Comparison of ENCODE assay signal across 8 mouse cellular contexts in genomic region chr10:126844689-126845088, GRCm38 (mm10). TPM values are rescaled to one million over a fixed set of nuclear protein-coding genes. Genes with fewer than 3 reads are reported as not detected.
DNase-seq lines count a peak whose midpoint lies in the region; ATAC-seq and TF ChIP-seq lines count a peak whose summit lies in the region.

No protein-coding gene starts in this region.

- H3K4me3 ChIP-seq in lung, postnatal 0 days (ENCODE audit: low read depth, low read length), result no peak overlapping the region

- peak; percentile 3 for DNase-seq in thymus, postnatal 25 days
- no peak for DNase-seq in thymus, postnatal 0 days (ENCODE audit: low spot score)
- DNase-seq in cerebellum, postnatal 36 days, result peak; percentile 27 to 35
- DNase-seq in layer of hippocampus, postnatal 36 days, result peak; percentile 66 to 67
- DNase-seq in lung, postnatal 0 days (ENCODE audit: low spot score), result peak; percentile 17
- peak; percentile 72 to 76 for DNase-seq in right cerebral cortex, postnatal 36 days (ENCODE audit: low spot score in 2 of 2)
- no peak for DNase-seq in urinary bladder, adult 2 months (ENCODE audit: low spot score)

- no peak overlapping the region for H3K9ac ChIP-seq in lung, postnatal 0 days (replicated peaks; ENCODE audit: low read depth)

- ATAC-seq in granulocyte monocyte progenitor cell, adult 5-6 weeks (replicated peaks; ENCODE audit: poor library complexity, severe bottlenecking), result 0 out of 2 replicates have a peak, but pooled peaks have one; percentile 51
- no peak for ATAC-seq in lung, postnatal 0 days

- no peaks in the 10 kb centered on the region for H3K4me1 ChIP-seq in lung, postnatal 0 days (ENCODE audit: insufficient read depth, low read depth, low read length)

- peak; percentile 49 for TF ChIP-seq CTCF in lung, postnatal 0 days (IDR thresholded peaks at IDR 0.05)

- H3K9me3 ChIP-seq in lung, postnatal 0 days (ENCODE audit: low read length), result no peaks in the 10 kb centered on the region

- WGBS in lung, postnatal 0 days, result 28% methylated on average over 12 of the region's 12 CpGs

- no peak overlapping the region for H3K4me2 ChIP-seq in lung, postnatal 0 days (replicated peaks; ENCODE audit: low read depth, low read length)

- no peaks in the 10 kb centered on the region for H3K27me3 ChIP-seq in lung, postnatal 0 days (replicated peaks; ENCODE audit: insufficient read depth, low read length)

- no peak for TF ChIP-seq EP300 in lung, postnatal 0 days (IDR thresholded peaks at IDR 0.05)

- H3K36me3 ChIP-seq in lung, postnatal 0 days (ENCODE audit: insufficient read depth, low read length), result no peaks in the 10 kb centered on the region

- H3K27ac ChIP-seq in lung, postnatal 0 days (ENCODE audit: low read length), result no peak overlapping the region

RNA-seq across cellular contexts. Expression of gene Atp23, which starts 56.5 kb away (rescaled TPM):
- polyA plus RNA-seq in thymus, postnatal 0 days (2015; fragmentation: Nextera tagmentation; extraction: Ambion mirVana), result 15.8 and 17.5 TPM in 2 replicates
- total RNA-seq in granulocyte monocyte progenitor cell, adult 5-6 weeks (2014; fragmentation: Nextera tagmentation), result 19.0 and 20.2 TPM in 2 replicates
- total RNA-seq in granulocyte monocyte progenitor cell, adult 5-6 weeks (2017), result 12.8 and 15.7 TPM in 2 replicates
- 1 to 10 TPM; 9.2 to 9.5 TPM for total RNA-seq in layer of hippocampus, postnatal 36 days (2021)
- 6.7 and 7.4 TPM in 2 replicates for polyA plus RNA-seq in lung, postnatal 0 days (2015; fragmentation: Nextera tagmentation; extraction: Ambion mirVana)
- 5.7 and 7.5 TPM in 2 replicates for polyA plus RNA-seq in urinary bladder, adult 2 months (2012; rRNA removed)

Comparison
In these comparisons a context has a peak if more than half of its experiments do, and no peak if none do; other contexts are left out.
1. DNase-seq: peak in thymus, postnatal 25 days (single experiment), cerebellum, postnatal 36 days (2 of 2), layer of hippocampus, postnatal 36 days (2 of 2), lung, postnatal 0 days (single experiment) and right cerebral cortex, postnatal 36 days (2 of 2); none in thymus, postnatal 0 days (single experiment) and urinary bladder, adult 2 months (single experiment).